Mouse (Mus musculus) cortical plate, adult 2 months (tissue): ENCODE results near the gene Tnn.

ENCODE experiments used
- CTCF ChIP-seq: fragments of 200-500 bp; IDR thresholded peaks from 2 replicates; pipeline ENCODE4 v1.5.1; 2011; ENCODE audit warnings: mild to moderate bottlenecking, control low read depth, low read length; ENCODE audit not compliant: insufficient read depth; ENCODE audit errors: extremely low read depth
- POLR2A ChIP-seq: fragments of 200-500 bp; IDR thresholded peaks from 2 replicates; pipeline ENCODE4 v1.6.1; 2011; ENCODE audit warnings: mild to moderate bottlenecking, low read length, control low read depth; ENCODE audit not compliant: insufficient read depth; ENCODE audit errors: extremely low read depth

DNA sequence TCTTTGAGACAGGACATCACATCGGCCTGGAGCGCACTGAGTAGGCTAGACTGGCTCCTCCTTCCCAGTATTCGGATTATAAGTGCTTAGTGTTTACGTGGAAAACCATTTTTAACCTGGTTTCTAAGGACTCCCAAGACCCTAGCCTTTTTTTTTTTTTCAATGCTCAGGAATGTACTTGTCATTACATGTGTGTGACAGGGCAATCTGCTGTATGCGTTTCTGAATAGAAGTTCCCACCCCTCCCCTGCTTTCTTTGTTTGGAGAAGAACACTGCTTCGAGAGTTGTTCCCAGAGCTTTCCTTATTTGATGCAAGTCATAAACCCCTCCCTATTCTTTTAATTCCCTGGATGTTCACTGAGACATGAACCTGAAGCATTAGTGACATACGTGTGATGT, 9.0 kb downstream of the Tnn start:
- TF ChIP-seq CTCF: no peak
- TF ChIP-seq POLR2A: no peak
